Mouse (Mus musculus) heart, embryonic 12.5 days (tissue): Measurements from ENCODE around the gene Rps28. TPM values are rescaled to one million over a fixed set of nuclear protein-coding genes. Genes with fewer than 3 reads are reported as not detected.

Experiments used
- ATAC-seq: fragments of 200-750 bp; cut with Nextera tagmentation; 2 replicates; pipeline ENCODE4 v1.8.0; 2017; ENCODE audit warnings: moderate TSS enrichment, moderate library complexity; ENCODE audit not compliant: insufficient number of reproducible peaks, low FRiP score
- H3K27ac ChIP-seq: fragments of 300-500 bp; sonication (generic); 2 replicates; pipeline ENCODE4 v1.5.1; 2016; ENCODE audit warnings: mild to moderate bottlenecking, moderate library complexity; ENCODE audit not compliant: poor library complexity, severe bottlenecking
- H3K27me3 ChIP-seq: fragments of 300-500 bp; sonication (generic); replicated peaks from 2 replicates; pipeline ENCODE4 v1.6.1; 2016; ENCODE audit warnings: mild to moderate bottlenecking, moderate library complexity
- H3K36me3 ChIP-seq: fragments of 300-500 bp; sonication (generic); 2 replicates; pipeline ENCODE4 v1.6.1; 2016; ENCODE audit warnings: mild to moderate bottlenecking, moderate library complexity
- H3K4me1 ChIP-seq: fragments of 300-500 bp; sonication (generic); replicated peaks from 2 replicates; pipeline ENCODE4 v1.6.1; 2016; ENCODE audit warnings: mild to moderate bottlenecking
- H3K4me2 ChIP-seq: fragments of 300-500 bp; sonication (generic); 2 replicates; pipeline ENCODE4 v1.6.1; 2016; ENCODE audit warnings: mild to moderate bottlenecking, moderate library complexity
- H3K4me3 ChIP-seq: fragments of 300-500 bp; sonication (generic); 2 replicates; pipeline ENCODE4 v1.5.1; 2016; ENCODE audit warnings: mild to moderate bottlenecking
- H3K9ac ChIP-seq: fragments of 300-500 bp; sonication (generic); 2 replicates; pipeline ENCODE4 v1.6.1; 2016; ENCODE audit warnings: mild to moderate bottlenecking, moderate library complexity
- H3K9me3 ChIP-seq: fragments of 300-500 bp; sonication (generic); replicated peaks from 2 replicates; pipeline ENCODE4 v1.6.1; 2016; ENCODE audit warnings: mild to moderate bottlenecking, moderate library complexity
- WGBS: fragments of 180-500 bp; shearing (Covaris S2); methylation state at CpG from one replicate; pipeline ENCODE4 v1.1.7; 2016; 5-methylcytosine and 5-hydroxymethylcytosine counted together
- polyA plus RNA-seq: library from polyadenylated mRNA; unstranded; fragments of >200 nt; fragmentation: Nextera tagmentation; extraction: Ambion mirVana; gene quantifications from 2 replicates; pipeline ENCODE4 v1.2.1, GENCODE M21; 2016

Gene Rps28
- polyA plus RNA-seq, 1 experiment from 2014 or later: 570 TPM

DNA sequence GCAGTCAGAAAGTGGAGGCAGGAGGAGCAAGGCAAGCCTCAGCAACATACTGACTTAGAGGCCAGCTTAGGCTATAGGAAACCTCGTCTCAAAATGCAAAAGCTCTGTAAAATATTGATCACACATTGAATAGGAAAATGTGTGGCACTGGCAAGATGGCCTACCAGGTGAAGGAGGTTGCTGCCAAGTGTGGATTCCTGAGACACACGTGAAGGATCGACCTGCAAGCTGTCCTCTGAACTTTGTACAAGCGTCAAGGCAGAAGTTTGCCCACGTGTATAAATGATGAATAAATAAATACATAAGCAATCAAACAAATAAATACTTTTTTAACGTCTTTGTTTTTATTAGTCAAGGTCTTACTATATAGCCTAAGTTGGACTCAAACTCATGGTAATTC lies 50.9 kb downstream of the Rps28 start:
- Histone ChIP-seq H3K36me3 (peaks cover 23% of the 10 kb centered on the region; the same call in 1 of the 2 replicates), H3K27ac (no peak overlapping the region), H3K4me1 (peaks cover 2% of the 10 kb centered on the region; the same call in 1 of the 2 replicates), H3K9ac (no peak overlapping the region), H3K4me3 (no peak overlapping the region), H3K9me3 (no peaks in the 10 kb centered on the region), H3K4me2 (no peak overlapping the region), H3K27me3 (0 out of 2 replicates have a peak, but pooled peaks cover 4% of the 10 kb centered on the region)
- WGBS: 81% methylated on average over 6 of the region's 6 CpGs
- no peak for ATAC-seq

DNA sequence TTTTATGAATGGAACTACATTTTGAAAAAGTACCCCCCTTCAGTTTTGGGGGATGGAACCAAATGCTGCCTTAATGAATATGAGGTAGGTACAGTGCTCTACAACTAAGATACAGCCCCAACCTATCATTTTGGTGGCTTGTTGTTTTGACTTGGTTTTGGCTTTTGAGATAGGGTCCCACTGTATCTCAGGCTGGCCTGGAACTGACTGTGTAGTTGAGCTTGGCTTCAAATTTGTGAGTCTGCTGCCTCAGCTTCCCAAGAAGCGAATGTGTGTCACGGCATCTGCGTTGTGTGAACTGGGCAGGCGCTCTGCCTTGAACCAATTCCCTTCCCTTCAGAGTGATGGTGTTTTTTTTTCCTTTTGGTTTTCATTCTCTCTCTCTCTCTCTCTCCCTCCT lies 52.7 kb downstream of the Rps28 start:
- Histone ChIP-seq H3K27me3 (0 out of 2 replicates have a peak, but pooled peaks cover 7% of the 10 kb centered on the region), H3K4me3 (no peak overlapping the region), H3K9me3 (no peaks in the 10 kb centered on the region), H3K9ac (no peak overlapping the region), H3K4me2 (no peak overlapping the region), H3K27ac (no peak overlapping the region), H3K4me1 (no peaks in the 10 kb centered on the region), H3K36me3 (peaks cover 15% of the 10 kb centered on the region; the same call in 1 of the 2 replicates)
- 93% methylated on average over 4 of the region's 4 CpGs for WGBS
- ATAC-seq: no peak

Other genes starting within 250 kb of the Rps28 start
- 31.6 and 32.4 TPM in 2 replicates for gene Zfp414, start 195.5 kb downstream of the Rps28 start, polyA plus RNA-seq
- 0.14 and 0.67 TPM in 2 replicates for gene Pram1, start 186.5 kb downstream of the Rps28 start, polyA plus RNA-seq
- gene Hnrnpm, start 137.7 kb downstream of the Rps28 start, polyA plus RNA-seq: 257 and 259 TPM in 2 replicates
- 76.5 and 79.5 TPM in 2 replicates for gene March2, start 105.9 kb downstream of the Rps28 start, polyA plus RNA-seq
- 285 and 287 TPM in 2 replicates for gene Rab11b, start 64.0 kb downstream of the Rps28 start, polyA plus RNA-seq
- gene Angptl4, start 42.7 kb downstream of the Rps28 start, polyA plus RNA-seq: 6.9 and 7.5 TPM in 2 replicates
- gene Kank3, start 14.0 kb downstream of the Rps28 start, polyA plus RNA-seq: 39.0 and 43.9 TPM in 2 replicates
- 431 and 466 TPM in 2 replicates for gene Ndufa7, start within 50 bp of the Rps28 start, polyA plus RNA-seq
- gene Cd320, start 18.5 kb upstream of the Rps28 start, polyA plus RNA-seq: 41.5 and 43.8 TPM in 2 replicates
- gene Gm7029, start 49.3 kb upstream of the Rps28 start, polyA plus RNA-seq: not detected in 2 replicates
- 3.5 and 5.5 TPM in 2 replicates for gene Kifc1, start 66.1 kb upstream of the Rps28 start, polyA plus RNA-seq
- gene Platr17, start 80.6 kb upstream of the Rps28 start, polyA plus RNA-seq: 0.24 and 0.29 TPM in 2 replicates
- gene Daxx, start 84.9 kb upstream of the Rps28 start, polyA plus RNA-seq: 36.8 and 39.0 TPM in 2 replicates
- gene Tapbp, start 91.3 kb upstream of the Rps28 start, polyA plus RNA-seq: 29.4 and 32.5 TPM in 2 replicates
- 17.0 and 17.7 TPM in 2 replicates for gene Zbtb22, start 91.3 kb upstream of the Rps28 start, polyA plus RNA-seq
- gene Rgl2, start 105.0 kb upstream of the Rps28 start, polyA plus RNA-seq: 46.3 and 48.4 TPM in 2 replicates
- 127 and 129 TPM in 2 replicates for gene Pfdn6, start 115.8 kb upstream of the Rps28 start, polyA plus RNA-seq
- 25.3 and 26.5 TPM in 2 replicates for gene Wdr46, start 116.1 kb upstream of the Rps28 start, polyA plus RNA-seq
- gene B3galt4, start 126.9 kb upstream of the Rps28 start, polyA plus RNA-seq: 7.2 and 7.4 TPM in 2 replicates
- gene Vps52, start 131.2 kb upstream of the Rps28 start, polyA plus RNA-seq: 43.0 and 43.9 TPM in 2 replicates
- 850 and 856 TPM in 2 replicates for gene Rps18, start 131.4 kb upstream of the Rps28 start, polyA plus RNA-seq
- gene H2-K1, start 175.8 kb upstream of the Rps28 start, polyA plus RNA-seq: 16.1 and 18.3 TPM in 2 replicates
- gene Ring1, start 200.1 kb upstream of the Rps28 start, polyA plus RNA-seq: 14.9 and 16.5 TPM in 2 replicates
- 46.7 and 48.0 TPM in 2 replicates for gene H2-Ke6, start 203.5 kb upstream of the Rps28 start, polyA plus RNA-seq
- 128 and 130 TPM in 2 replicates for gene Slc39a7, start 207.1 kb upstream of the Rps28 start, polyA plus RNA-seq
- 34.7 and 36.9 TPM in 2 replicates for gene Rxrb, start 207.2 kb upstream of the Rps28 start, polyA plus RNA-seq
- 0.48 and 0.83 TPM in 2 replicates for gene Col11a2, start 214.9 kb upstream of the Rps28 start, polyA plus RNA-seq